Mouse (Mus musculus) forebrain, embryonic 15.5 days (tissue): ENCODE data around the gene Nfatc3. TPM values are rescaled to one million over a fixed set of nuclear protein-coding genes. Genes with fewer than 3 reads are reported as not detected.

Experiments used
- ATAC-seq: fragments of 200-750 bp; cut with Nextera tagmentation; replicated peaks from 2 replicates; pipeline ENCODE4 v1.8.0; 2017; ENCODE audit warnings: mild to moderate bottlenecking, moderate TSS enrichment, moderate library complexity
- H3K27ac ChIP-seq: fragments of 300-500 bp; sonication (generic); replicated peaks from 2 replicates; pipeline ENCODE4 v1.5.1; 2015; ENCODE audit warnings: mild to moderate bottlenecking, inconsistent platforms
- H3K27me3 ChIP-seq: fragments of 300-500 bp; sonication (generic); 2 replicates; pipeline ENCODE4 v1.6.1; 2015; ENCODE audit warnings: inconsistent platforms
- H3K36me3 ChIP-seq: fragments of 300-500 bp; sonication (generic); 2 replicates; pipeline ENCODE4 v1.6.1; 2015; ENCODE audit warnings: mild to moderate bottlenecking, inconsistent platforms
- H3K4me1 ChIP-seq: fragments of 300-500 bp; sonication (generic); 2 replicates; pipeline ENCODE4 v1.6.1; 2015; ENCODE audit warnings: inconsistent platforms
- H3K4me2 ChIP-seq: fragments of 300-500 bp; sonication (generic); replicated peaks from 2 replicates; pipeline ENCODE4 v1.6.1; 2015; ENCODE audit warnings: mild to moderate bottlenecking, inconsistent platforms
- H3K4me3 ChIP-seq: fragments of 300-500 bp; sonication (generic); 2 replicates; pipeline ENCODE4 v1.5.1; 2015; ENCODE audit warnings: mild to moderate bottlenecking, inconsistent platforms
- H3K9ac ChIP-seq: fragments of 300-500 bp; sonication (generic); replicated peaks from 2 replicates; pipeline ENCODE4 v1.6.1; 2015; ENCODE audit warnings: mild to moderate bottlenecking, inconsistent platforms
- H3K9me3 ChIP-seq: fragments of 300-500 bp; sonication (generic); 2 replicates; pipeline ENCODE4 v1.6.1; 2016; ENCODE audit warnings: inconsistent platforms
- WGBS: fragments of 180-500 bp; shearing (Covaris S2); methylation state at CpG from one replicate; pipeline ENCODE4 v1.1.7; 2015; ENCODE audit warnings: mixed read lengths; 5-methylcytosine and 5-hydroxymethylcytosine counted together
- polyA plus RNA-seq: library from polyadenylated mRNA; unstranded; fragments of >200 nt; fragmentation: Nextera tagmentation; extraction: Ambion mirVana; gene quantifications from 2 replicates; pipeline ENCODE4 v1.2.1, GENCODE M21; 2015

The Nfatc3 gene
- polyA plus RNA-seq, 1 experiment from 2014 or later: 4.1 TPM

GRCm38 (mm10) chr8:106102321-106102720 lies 43.7 kb downstream of the Nfatc3 start:
- Histone ChIP-seq H3K27ac (no peak overlapping the region), H3K9ac (no peak overlapping the region), H3K9me3 (no peaks in the 10 kb centered on the region), H3K4me2 (no peak overlapping the region), H3K4me3 (no peak overlapping the region), H3K4me1 (no peaks in the 10 kb centered on the region), H3K36me3 (peaks cover 25% of the 10 kb centered on the region), H3K27me3 (no peaks in the 10 kb centered on the region)
- no peak for ATAC-seq
- WGBS: 91% methylated on average over 4 of the region's 4 CpGs

GRCm38 (mm10) chr8:106103888-106104287 lies 45.2 kb downstream of the Nfatc3 start:
- no peaks in the 10 kb centered on the region for H3K27me3 ChIP-seq
- H3K4me2 ChIP-seq: no peak overlapping the region
- 99% methylated on average over 2 of the region's 2 CpGs for WGBS
- no peak for ATAC-seq
- no peak overlapping the region for H3K9ac ChIP-seq
- H3K36me3 ChIP-seq: peaks cover 35% of the 10 kb centered on the region
- no peaks in the 10 kb centered on the region for H3K9me3 ChIP-seq
- H3K27ac ChIP-seq: no peak overlapping the region
- H3K4me3 ChIP-seq: no peak overlapping the region
- H3K4me1 ChIP-seq: no peaks in the 10 kb centered on the region

GRCm38 (mm10) chr8:106106193-106106592 lies 47.6 kb downstream of the Nfatc3 start:
- 95% methylated on average over 1 of the region's 1 CpGs for WGBS
- Histone ChIP-seq H3K9me3 (no peaks in the 10 kb centered on the region), H3K36me3 (peaks cover 37% of the 10 kb centered on the region), H3K27me3 (no peaks in the 10 kb centered on the region), H3K4me2 (no peak overlapping the region), H3K9ac (no peak overlapping the region), H3K4me3 (no peak overlapping the region), H3K4me1 (no peaks in the 10 kb centered on the region), H3K27ac (no peak overlapping the region)
- no peak for ATAC-seq

GRCm38 (mm10) chr8:106108080-106108479 lies 49.4 kb downstream of the Nfatc3 start:
- Histone ChIP-seq H3K36me3 (peaks cover 35% of the 10 kb centered on the region), H3K27ac (no peak overlapping the region), H3K4me2 (no peak overlapping the region), H3K9me3 (no peaks in the 10 kb centered on the region), H3K4me1 (no peaks in the 10 kb centered on the region), H3K27me3 (no peaks in the 10 kb centered on the region), H3K4me3 (no peak overlapping the region), H3K9ac (no peak overlapping the region)
- ATAC-seq: no peak
- WGBS: 95% methylated on average over 4 of the region's 4 CpGs

GRCm38 (mm10) chr8:106108729-106109128 lies 50.1 kb downstream of the Nfatc3 start:
- Histone ChIP-seq H3K4me2 (no peak overlapping the region), H3K36me3 (peaks cover 31% of the 10 kb centered on the region), H3K27ac (no peak overlapping the region), H3K9me3 (no peaks in the 10 kb centered on the region), H3K9ac (no peak overlapping the region), H3K4me1 (no peaks in the 10 kb centered on the region), H3K4me3 (no peak overlapping the region), H3K27me3 (no peaks in the 10 kb centered on the region)
- WGBS: 94% methylated on average over 3 of the region's 3 CpGs
- no peak for ATAC-seq

GRCm38 (mm10) chr8:106112041-106112440 lies 53.4 kb downstream of the Nfatc3 start:
- Histone ChIP-seq H3K4me3 (no peak overlapping the region), H3K27ac (no peak overlapping the region), H3K9me3 (no peaks in the 10 kb centered on the region), H3K4me2 (no peak overlapping the region), H3K4me1 (no peaks in the 10 kb centered on the region), H3K9ac (no peak overlapping the region), H3K36me3 (peaks cover 25% of the 10 kb centered on the region), H3K27me3 (no peaks in the 10 kb centered on the region)
- no peak for ATAC-seq
- 78% methylated on average over 2 of the region's 2 CpGs for WGBS

- Histone ChIP-seq H3K4me3 (no peak overlapping the region), H3K4me1 (no peaks in the 10 kb centered on the region), H3K4me2 (no peak overlapping the region), H3K36me3 (peaks cover 25% of the 10 kb centered on the region), H3K9ac (no peak overlapping the region), H3K27me3 (no peaks in the 10 kb centered on the region), H3K27ac (no peak overlapping the region), H3K9me3 (no peaks in the 10 kb centered on the region)
- 88% methylated on average over 1 of the region's 1 CpGs for WGBS
- ATAC-seq: no peak
Observed at GRCm38 (mm10) chr8:106112514-106112913, 53.9 kb downstream of the Nfatc3 start.

- Histone ChIP-seq H3K4me1 (no peaks in the 10 kb centered on the region), H3K4me2 (no peak overlapping the region), H3K36me3 (peaks cover 6% of the 10 kb centered on the region; the same call in 1 of the 2 replicates), H3K27ac (no peak overlapping the region), H3K4me3 (no peak overlapping the region), H3K9ac (no peak overlapping the region), H3K27me3 (no peaks in the 10 kb centered on the region), H3K9me3 (no peaks in the 10 kb centered on the region)
- no peak for ATAC-seq
- WGBS: 97% methylated on average over 3 of the region's 3 CpGs
Observed at GRCm38 (mm10) chr8:106115897-106116296, 57.3 kb downstream of the Nfatc3 start.

- H3K9ac ChIP-seq: no peak overlapping the region
- no peaks in the 10 kb centered on the region for H3K9me3 ChIP-seq
- no peaks in the 10 kb centered on the region for H3K4me1 ChIP-seq
- 77% methylated on average over 3 of the region's 3 CpGs for WGBS
- no peak overlapping the region for H3K4me3 ChIP-seq
- H3K27ac ChIP-seq: no peak overlapping the region
- no peaks in the 10 kb centered on the region for H3K27me3 ChIP-seq
- H3K36me3 ChIP-seq: peaks cover 7% of the 10 kb centered on the region; the same call in 1 of the 2 replicates
- H3K4me2 ChIP-seq: no peak overlapping the region
- no peak for ATAC-seq
Observed at GRCm38 (mm10) chr8:106123443-106123842, 64.8 kb downstream of the Nfatc3 start.

GRCm38 (mm10) chr8:106126055-106126454 lies 67.4 kb downstream of the Nfatc3 start:
- Histone ChIP-seq H3K36me3 (peaks cover 20% of the 10 kb centered on the region), H3K27ac (no peak overlapping the region), H3K27me3 (no peaks in the 10 kb centered on the region), H3K9ac (no peak overlapping the region), H3K4me3 (no peak overlapping the region), H3K4me2 (no peak overlapping the region), H3K9me3 (no peaks in the 10 kb centered on the region), H3K4me1 (no peaks in the 10 kb centered on the region)
- ATAC-seq: no peak
- WGBS: 100% methylated on average over 1 of the region's 1 CpGs

- Histone ChIP-seq H3K9ac (no peak overlapping the region), H3K4me2 (no peak overlapping the region), H3K36me3 (peaks cover 20% of the 10 kb centered on the region), H3K27me3 (no peaks in the 10 kb centered on the region), H3K9me3 (no peaks in the 10 kb centered on the region), H3K4me1 (no peaks in the 10 kb centered on the region), H3K27ac (no peak overlapping the region), H3K4me3 (no peak overlapping the region)
- WGBS: 76% methylated on average over 3 of the region's 3 CpGs
- ATAC-seq: no peak
Observed at GRCm38 (mm10) chr8:106127054-106127453, 68.4 kb downstream of the Nfatc3 start.

GRCm38 (mm10) chr8:106127882-106128410 lies 69.3 kb downstream of the Nfatc3 start:
- Histone ChIP-seq H3K9ac (no peak overlapping the region), H3K4me2 (no peak overlapping the region), H3K27me3 (no peaks in the 10 kb centered on the region), H3K4me1 (no peaks in the 10 kb centered on the region), H3K4me3 (no peak overlapping the region), H3K27ac (no peak overlapping the region), H3K9me3 (no peaks in the 10 kb centered on the region), H3K36me3 (peaks cover 20% of the 10 kb centered on the region)
- WGBS: 93% methylated on average over 10 of the region's 10 CpGs
- no peak for ATAC-seq

- Histone ChIP-seq H3K27ac (no peak overlapping the region), H3K4me2 (no peak overlapping the region), H3K36me3 (peaks cover 15% of the 10 kb centered on the region), H3K27me3 (peaks cover 3% of the 10 kb centered on the region), H3K4me3 (no peak overlapping the region), H3K9ac (no peak overlapping the region), H3K9me3 (no peaks in the 10 kb centered on the region), H3K4me1 (no peaks in the 10 kb centered on the region)
- no peak for ATAC-seq
Observed at GRCm38 (mm10) chr8:106129232-106129930, 70.7 kb downstream of the Nfatc3 start.
